Mouse (Mus musculus): ENCODE data around the gene Ttc8. TPM values are rescaled to one million over a fixed set of nuclear protein-coding genes. Genes with fewer than 3 reads are reported as not detected.

Ttc8 gene
- polyA plus RNA-seq, 1 experiment from 2014 or later: 32.8 TPM

DNA sequence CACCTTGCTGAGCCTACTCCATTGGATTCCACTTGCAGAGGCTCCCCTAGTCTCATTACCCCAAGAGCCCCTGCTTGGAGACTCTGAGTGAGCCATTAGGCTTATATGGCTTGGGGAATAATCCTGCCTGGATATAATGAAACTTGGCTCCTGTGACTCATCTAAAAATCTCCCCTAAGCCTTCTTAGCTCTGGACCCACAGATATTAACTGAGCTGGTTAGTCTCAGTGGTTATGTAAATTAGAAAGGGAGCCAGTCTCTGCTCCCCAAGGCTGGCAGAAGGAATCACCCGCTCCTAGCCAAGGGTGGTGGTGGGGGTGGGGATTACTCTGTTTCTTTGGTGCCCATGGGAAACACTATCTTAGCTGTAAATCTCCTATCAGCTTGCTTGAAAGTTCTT is 109.6 kb downstream of the Ttc8 start:
- Histone ChIP-seq H3K4me1 (0 out of 2 replicates have a peak, but pooled peaks cover 5% of the 10 kb centered on the region), H3K27me3 (no peaks in the 10 kb centered on the region), H3K4me2 (replicated peaks) (no peak overlapping the region), H3K9ac (no peak overlapping the region), H3K27ac (replicated peaks) (no peak overlapping the region), H3K4me3 (replicated peaks) (no peak overlapping the region), H3K36me3 (no peaks in the 10 kb centered on the region), H3K9me3 (replicated peaks) (no peaks in the 10 kb centered on the region)
- no peak for ATAC-seq (ENCODE audit: insufficient number of reproducible peaks, low FRiP score, low TSS enrichment, low read depth)
- WGBS: 22% methylated on average over 1 of the region's 1 CpGs

Other genes with a start within 250 kb of the Ttc8 start
- gene Ptpn21, start 183.2 kb upstream of the Ttc8 start, polyA plus RNA-seq (2015; fragmentation: Nextera tagmentation; extraction: Ambion mirVana): 10.6 and 11.7 TPM in 2 replicates
- gene Zc3h14, start 173.6 kb upstream of the Ttc8 start, polyA plus RNA-seq (2015; fragmentation: Nextera tagmentation; extraction: Ambion mirVana): 107 and 117 TPM in 2 replicates
- gene Eml5, start 19.1 kb upstream of the Ttc8 start, polyA plus RNA-seq (2015; fragmentation: Nextera tagmentation; extraction: Ambion mirVana): 3.0 and 3.4 TPM in 2 replicates

Measured in embryonic facial prominence, embryonic 15.5 days (tissue).